Mouse (Mus musculus) mesoderm, embryonic 11.5 days (tissue): ENCODE data around the gene Pgap1.

Experiments
- DNase-seq: peaks from one replicate; pipeline ENCODE4 v3.0.0-alpha.2; 2012; ENCODE audit warnings: low read depth, low spot score

Pgap1 gene

GRCm38 (mm10) chr1:54557301-54558229 lies at the start of gene Pgap1:
Pgap1 (minus strand) TSS chr1:54557684.
- DNase-seq, result peak; percentile 95

DNA sequence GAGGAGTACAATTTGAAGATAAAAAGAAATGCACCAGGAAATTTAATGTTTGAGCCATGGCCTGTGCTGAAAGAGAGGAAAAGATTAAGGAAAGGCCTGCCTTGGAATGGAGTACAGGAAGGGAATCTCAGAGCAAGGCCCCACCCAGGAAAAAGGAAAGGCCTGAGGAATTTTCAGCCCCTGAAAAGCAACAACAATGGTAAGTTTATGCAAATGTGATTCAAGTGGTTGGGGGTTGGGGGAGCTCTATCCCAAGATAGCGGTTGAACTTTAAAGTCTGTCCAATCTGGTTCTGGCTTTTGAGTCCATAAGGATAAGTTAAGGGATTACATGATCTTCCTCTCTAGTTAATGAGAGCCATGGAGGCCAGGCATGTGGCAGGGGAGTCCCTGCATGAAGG lies 49.5 kb upstream of the Pgap1 start:
- no peak for DNase-seq

GRCm38 (mm10) chr1:54601692-54602091 lies 44.2 kb upstream of the Pgap1 start:
- DNase-seq, result no peak

DNA sequence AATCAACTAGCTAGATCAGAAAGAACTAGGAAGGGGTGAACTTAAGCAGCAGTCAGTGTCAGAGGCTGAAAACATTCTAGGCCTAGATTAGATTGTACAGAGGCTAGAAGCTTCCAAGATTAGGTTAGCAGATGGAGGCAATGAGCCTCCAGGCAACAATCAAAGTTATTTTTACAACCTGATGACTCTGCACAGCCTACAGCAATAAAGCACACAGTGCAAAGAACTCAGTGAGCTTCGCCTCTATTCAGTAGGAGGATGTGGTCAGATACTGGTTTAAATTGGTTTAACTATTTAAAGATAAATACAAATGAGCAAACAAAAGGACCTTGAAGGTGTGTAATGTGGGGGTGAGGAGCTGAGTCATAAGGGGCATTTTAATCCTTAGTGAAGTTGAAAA lies 42.8 kb upstream of the Pgap1 start:
- DNase-seq, result no peak

DNA sequence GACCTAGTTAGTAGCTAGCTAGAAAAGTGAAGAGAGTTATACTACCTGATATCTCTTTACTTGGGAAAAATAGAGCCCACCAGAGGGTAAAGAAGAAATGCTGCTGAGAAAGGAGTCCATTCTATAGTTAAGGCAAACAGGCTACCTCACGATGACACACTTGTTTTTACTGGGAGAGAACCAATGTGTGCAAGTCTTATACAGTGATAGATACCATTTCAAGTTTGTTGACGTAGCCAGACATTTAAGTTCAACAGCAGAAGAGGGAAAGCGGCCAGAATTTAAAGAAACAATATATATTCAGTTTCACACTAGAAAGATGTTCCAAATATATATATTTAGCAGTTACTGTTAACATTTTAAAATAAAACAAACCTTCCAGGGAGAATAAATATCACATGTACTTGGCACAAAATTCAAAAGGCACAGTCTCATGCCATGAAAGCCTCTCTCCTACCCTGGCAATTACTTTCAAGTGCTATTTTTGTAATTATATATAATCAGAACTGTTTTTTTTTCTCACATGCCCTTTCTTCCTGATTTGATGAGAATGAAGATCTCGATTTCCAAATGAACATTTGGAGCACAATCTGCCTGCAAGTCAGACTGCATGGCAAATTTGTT lies 40.2 kb upstream of the Pgap1 start:
- DNase-seq, result no peak

GRCm38 (mm10) chr1:54596151-54596550 lies 38.7 kb upstream of the Pgap1 start:
- no peak for DNase-seq

DNA sequence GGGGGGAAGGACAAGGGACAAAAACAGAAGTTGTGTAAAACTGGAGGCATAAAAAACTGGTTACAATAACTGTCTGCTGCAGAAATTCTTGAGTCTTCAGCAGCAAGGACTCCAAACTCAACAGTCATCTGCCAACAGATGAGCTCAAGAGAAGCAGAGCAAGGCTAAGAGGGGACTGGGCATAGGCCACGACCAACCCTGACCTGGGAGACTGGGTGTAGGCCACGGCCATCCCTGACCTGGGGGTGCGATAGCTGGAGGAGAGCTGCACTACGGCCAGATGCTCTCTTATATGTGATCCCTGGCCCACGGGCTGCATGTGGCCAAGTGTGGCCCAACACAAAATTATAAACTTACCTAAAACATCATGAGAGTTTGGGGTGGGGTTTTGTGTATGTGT lies 29.6 kb upstream of the Pgap1 start:
- no peak for DNase-seq

- DNase-seq, result no peak
These were observed 28.6 kb upstream of the Pgap1 start for GRCm38 (mm10) chr1:54585971-54586555.

DNA sequence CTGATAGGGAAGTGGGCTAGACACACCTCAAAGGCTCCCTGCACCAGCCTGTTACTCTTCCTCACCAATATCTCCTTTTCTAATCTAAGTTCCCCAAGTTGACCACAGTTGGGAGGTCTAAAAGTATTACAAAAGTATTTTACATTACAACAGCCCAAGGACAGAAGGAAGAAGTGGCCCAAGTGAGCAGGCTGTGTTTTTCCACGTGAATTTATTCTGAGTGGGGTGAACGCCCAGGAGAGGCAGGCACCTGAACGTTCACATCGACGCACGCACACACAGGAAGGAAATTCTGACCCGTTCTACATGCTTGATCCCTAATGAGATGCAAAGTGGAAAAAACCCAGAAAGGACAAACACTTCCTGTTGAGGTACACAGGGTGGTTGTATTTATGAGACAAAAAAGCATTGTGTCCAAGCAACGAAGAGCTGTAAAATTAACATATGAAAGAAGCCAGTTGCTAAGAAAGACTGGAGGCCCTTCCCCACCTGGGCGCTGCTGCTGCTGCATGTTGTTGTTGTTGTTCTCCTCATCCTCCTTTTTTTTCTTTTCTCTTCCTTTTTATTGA lies 27.9 kb upstream of the Pgap1 start:
- peak; percentile 25 for DNase-seq

- DNase-seq, result no peak
These were observed 27.2 kb upstream of the Pgap1 start for GRCm38 (mm10) chr1:54584588-54585277.

- DNase-seq, result peak; percentile 25
These were observed 21.1 kb upstream of the Pgap1 start for GRCm38 (mm10) chr1:54578358-54579184.

DNA sequence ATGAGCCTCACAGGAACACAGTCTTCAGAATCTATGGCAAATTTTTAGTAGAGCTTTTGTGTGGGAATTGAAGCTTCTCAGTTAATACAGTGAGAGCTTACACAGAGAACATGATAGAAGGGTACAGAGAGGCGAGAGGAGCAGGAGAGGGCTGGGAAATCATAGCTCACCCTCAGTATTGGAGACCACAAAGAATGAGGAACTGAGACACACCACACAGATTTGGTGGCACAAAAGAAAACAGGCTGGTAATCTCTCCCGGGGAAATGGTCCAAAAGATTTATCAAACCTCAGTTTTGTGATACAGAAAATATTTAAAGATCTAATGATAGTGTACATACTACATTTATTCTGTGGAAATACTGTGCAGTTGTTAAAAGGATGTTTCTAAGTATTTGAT lies 11.6 kb upstream of the Pgap1 start:
- DNase-seq, result no peak

DNA sequence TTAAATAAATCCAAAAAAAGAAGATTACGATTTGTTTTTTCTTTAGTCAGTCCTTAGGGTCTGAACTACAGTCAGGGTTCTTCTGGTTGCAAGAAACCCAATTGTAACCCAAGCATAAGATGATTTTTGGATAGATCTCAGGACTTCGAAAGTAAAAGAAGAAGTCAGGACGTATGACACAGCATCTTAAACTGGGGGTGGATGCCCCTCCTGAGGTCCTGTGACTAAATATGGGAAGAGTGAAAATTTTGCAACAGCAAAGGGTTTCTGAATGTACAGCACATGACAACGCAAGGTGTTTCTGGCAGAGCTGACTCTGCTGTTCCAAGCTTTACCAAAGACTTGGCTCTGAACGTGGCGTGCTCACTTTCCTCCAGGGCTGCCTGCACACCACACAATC lies 6.4 kb upstream of the Pgap1 start:
- DNase-seq, result no peak

- peak; percentile 3 for DNase-seq
These were observed 780 bp downstream of the Pgap1 start for GRCm38 (mm10) chr1:54556586-54557221.

GRCm38 (mm10) chr1:54555364-54556140 lies 1.9 kb downstream of the Pgap1 start:
- no peak for DNase-seq

DNA sequence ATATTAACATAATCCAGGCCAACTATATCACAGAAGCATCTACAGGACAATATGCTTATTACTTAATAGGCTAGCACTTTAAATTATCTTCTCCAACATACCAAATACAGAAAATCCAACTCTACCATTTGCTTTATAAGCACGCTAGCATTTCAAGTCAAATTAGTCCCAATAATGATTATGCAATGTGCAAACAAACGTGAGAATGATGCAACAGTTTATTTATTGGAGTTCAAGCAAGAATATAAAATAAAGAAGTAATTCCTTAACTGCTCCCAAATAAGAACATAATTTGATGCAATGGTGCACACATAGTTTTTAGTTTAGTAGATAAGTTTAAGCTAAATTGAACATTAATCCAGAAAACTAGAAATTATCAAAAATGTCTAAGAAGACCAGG lies 4.9 kb downstream of the Pgap1 start:
- no peak for DNase-seq

DNA sequence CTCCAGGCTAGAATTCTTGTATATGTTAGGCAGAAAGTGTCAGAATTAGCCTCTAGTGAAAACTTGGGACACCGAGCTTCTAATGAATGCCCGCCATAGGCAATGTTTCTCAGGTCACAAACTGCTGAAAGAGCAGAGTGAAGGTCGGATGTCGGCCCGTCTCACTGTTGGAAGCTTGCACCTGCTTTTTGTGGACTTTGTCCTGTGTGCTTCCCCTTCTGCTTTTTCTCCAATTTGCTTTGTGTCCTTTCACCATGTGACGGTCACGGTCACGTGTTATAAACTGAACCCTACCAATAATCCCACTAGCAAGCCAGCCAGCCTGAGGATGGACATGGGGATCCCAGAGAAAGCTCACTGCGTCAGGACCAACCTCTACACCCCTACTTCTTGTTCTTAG lies 12.3 kb downstream of the Pgap1 start:
- DNase-seq, result no peak

DNA sequence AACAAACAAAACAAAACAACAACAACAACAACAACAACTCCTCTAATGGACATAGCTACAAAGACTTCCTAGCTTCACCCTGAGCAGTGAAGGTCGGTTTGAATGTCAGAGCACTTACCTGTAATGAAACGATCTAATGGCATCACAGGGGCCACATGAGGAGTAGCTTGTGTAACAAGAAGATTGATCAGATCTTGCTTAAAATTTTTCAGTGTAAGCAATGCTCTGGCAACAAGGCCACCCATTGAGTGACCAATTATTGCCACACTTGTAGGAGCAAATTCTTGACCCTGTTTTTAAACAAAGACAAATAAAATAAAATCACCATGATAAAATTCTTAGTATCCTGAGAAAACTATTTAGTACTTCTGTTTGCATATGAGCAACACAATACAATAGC lies 14.6 kb downstream of the Pgap1 start:
- DNase-seq, result no peak

- no peak for DNase-seq
These were observed 26.3 kb downstream of the Pgap1 start for GRCm38 (mm10) chr1:54531170-54531569.

DNA sequence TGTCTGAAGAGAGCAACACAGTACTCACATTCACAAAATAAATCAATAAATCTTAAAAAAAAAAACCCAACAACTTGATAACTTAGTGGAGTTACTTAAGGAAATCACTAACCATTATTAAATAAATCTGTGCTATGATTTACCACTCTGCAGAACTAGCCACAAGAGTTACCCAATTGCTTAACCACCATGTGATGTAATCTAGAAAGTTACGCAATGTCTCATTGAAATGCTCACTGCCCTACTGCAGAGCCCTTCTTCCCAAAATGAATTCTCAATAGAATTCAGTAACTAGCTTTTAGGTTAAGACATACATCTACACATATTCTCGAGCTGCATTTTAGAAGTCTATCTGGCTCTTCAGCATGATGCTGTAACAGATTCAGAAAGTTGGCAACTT lies 33.8 kb downstream of the Pgap1 start:
- DNase-seq, result no peak
